Mouse (Mus musculus) CH12.LX (cell line): ENCODE measurements around the gene Gp6. TPM values are rescaled to one million over a fixed set of nuclear protein-coding genes. Genes with fewer than 3 reads are reported as not detected.
A peak's percentile ranks its signal among the peaks of the same experiment; 100 is the strongest.

Experiments
- DNase-seq: peaks from one replicate; pipeline ENCODE4 v3.0.0-alpha.2; 2013; ENCODE audit errors: extremely low read depth
- H3K27ac ChIP-seq: 2 replicates; pipeline ENCODE4 v1.5.1; 2012; ENCODE audit warnings: low read depth, mild to moderate bottlenecking, control low read depth, moderate library complexity; ENCODE audit not compliant: insufficient read depth
- H3K27me3 ChIP-seq: replicated peaks from 2 replicates; pipeline ENCODE3; 2012; ENCODE audit warnings: inconsistent platforms
- H3K36me3 ChIP-seq, 2 experiments: replicated peaks in 1 of 2; 2 replicates each; pipeline versions ENCODE3 to v1.6.1; 2012; ENCODE audit warnings: inconsistent platforms in 1 of 2, low read length in 1 of 2, mild to moderate bottlenecking in 1 of 2, mixed read lengths in 1 of 2, moderate library complexity in 1 of 2; ENCODE audit not compliant: control insufficient read depth in 1 of 2, insufficient read depth in 1 of 2
- H3K4me1 ChIP-seq, 2 experiments: 2 replicates each; pipeline ENCODE4 v1.6.1; 2012; ENCODE audit warnings: inconsistent platforms in 1 of 2, moderate library complexity in 1 of 2; ENCODE audit not compliant: insufficient read depth in 2 of 2, control insufficient read depth in 1 of 2
- H3K4me2 ChIP-seq: 2 replicates; pipeline ENCODE4 v1.6.1; 2012; ENCODE audit warnings: low read depth, mild to moderate bottlenecking, control low read depth; ENCODE audit not compliant: poor library complexity, insufficient read depth, severe bottlenecking
- H3K4me3 ChIP-seq, 3 experiments: fragments of 150-350 bp in 1 of 3; sonication (generic) in 1 of 3; replicated peaks in 1 of 3; 2 replicates each; pipeline versions ENCODE3 to v1.5.1; 2011 to 2012; ENCODE audit warnings: low read depth in 2 of 3, low read length in 2 of 3, mild to moderate bottlenecking in 2 of 3, moderate library complexity in 2 of 3, control low read depth in 1 of 3, improper control_type of control experiment in 1 of 3, inconsistent platforms in 1 of 3, mixed read lengths in 1 of 3; ENCODE audit not compliant: poor library complexity in 1 of 3
- H3K79me2 ChIP-seq: replicated peaks from 2 replicates; pipeline ENCODE4 v1.6.1; 2012; ENCODE audit warnings: mild to moderate bottlenecking, moderate library complexity; ENCODE audit not compliant: control insufficient read depth, poor library complexity, insufficient read depth, severe bottlenecking; ENCODE audit errors: extremely low read depth
- H3K9ac ChIP-seq: 2 replicates; pipeline ENCODE4 v1.6.1; 2012; ENCODE audit warnings: low read depth, mild to moderate bottlenecking, control low read depth, moderate library complexity; ENCODE audit not compliant: insufficient read depth
- H3K9me3 ChIP-seq: replicated peaks from 2 replicates; pipeline ENCODE3; 2012; ENCODE audit warnings: low read length, inconsistent platforms, mixed read lengths
- BHLHE40 ChIP-seq: IDR thresholded peaks from 2 replicates; pipeline ENCODE4 v1.6.1; 2011; ENCODE audit warnings: mild to moderate bottlenecking, low read depth, low read length, improper control_type of control experiment
- CTCF ChIP-seq, 2 experiments: IDR thresholded peaks in 1 of 2; conservative IDR thresholded peaks in 1 of 2; 2 replicates each; pipeline ENCODE4 v1.5.1; 2011 to 2012; ENCODE audit warnings: low read depth in 2 of 2, low read length in 2 of 2, improper control_type of control experiment in 1 of 2, inconsistent platforms in 1 of 2, mild to moderate bottlenecking in 1 of 2, moderate library complexity in 1 of 2
- ELF1 ChIP-seq: IDR thresholded peaks from 2 replicates; pipeline ENCODE4 v1.6.1; 2014; ENCODE audit warnings: low read depth, mild to moderate bottlenecking, inconsistent platforms, low read length, improper control_type of control experiment
- EP300 ChIP-seq: IDR thresholded peaks from 2 replicates; pipeline ENCODE4 v1.6.1; 2011; ENCODE audit warnings: low read length, improper control_type of control experiment
- GABPA ChIP-seq: IDR thresholded peaks from 2 replicates; pipeline ENCODE4 v1.6.1; 2012; ENCODE audit warnings: low read depth, low read length, improper control_type of control experiment, inconsistent platforms; ENCODE audit not compliant: insufficient replicate concordance
- HCFC1 ChIP-seq: IDR thresholded peaks from 2 replicates; pipeline ENCODE4 v1.6.1; 2012; ENCODE audit warnings: low read depth, mild to moderate bottlenecking, inconsistent platforms, low read length, improper control_type of control experiment
- JUN ChIP-seq: IDR thresholded peaks from 2 replicates; pipeline ENCODE4 v1.6.1; 2011; ENCODE audit warnings: low read depth, mild to moderate bottlenecking, low read length, improper control_type of control experiment, moderate library complexity; ENCODE audit not compliant: insufficient read depth
- JUND ChIP-seq: conservative IDR thresholded peaks from 2 replicates; pipeline ENCODE4 v1.6.1; 2011; ENCODE audit warnings: low read depth, low read length, improper control_type of control experiment
- KAT2A ChIP-seq: IDR thresholded peaks from 2 replicates; pipeline ENCODE4 v1.6.1; 2012; ENCODE audit warnings: low read length, improper control_type of control experiment, inconsistent platforms; ENCODE audit not compliant: insufficient replicate concordance
- MAFK ChIP-seq: IDR thresholded peaks from 2 replicates; pipeline ENCODE4 v1.6.1; 2011; ENCODE audit warnings: low read length, improper control_type of control experiment; ENCODE audit not compliant: insufficient replicate concordance
- MAX ChIP-seq: IDR thresholded peaks from 2 replicates; pipeline ENCODE4 v1.6.1; 2011; ENCODE audit warnings: low read length, improper control_type of control experiment
- MAZ ChIP-seq: IDR thresholded peaks from 2 replicates; pipeline ENCODE4 v1.6.1; 2012; ENCODE audit warnings: low read depth, mild to moderate bottlenecking, inconsistent platforms, low read length, improper control_type of control experiment, moderate library complexity
- MEF2A ChIP-seq: IDR thresholded peaks from 2 replicates; pipeline ENCODE4 v1.6.1; 2014; ENCODE audit warnings: low read depth, mild to moderate bottlenecking, inconsistent platforms, low read length, improper control_type of control experiment, borderline replicate concordance
- MXI1 ChIP-seq: IDR thresholded peaks from 2 replicates; pipeline ENCODE4 v1.6.1; 2011; ENCODE audit warnings: mild to moderate bottlenecking, low read depth, low read length, improper control_type of control experiment
- MYC ChIP-seq: IDR thresholded peaks from 2 replicates; pipeline ENCODE4 v1.6.1; 2011; ENCODE audit warnings: low read depth, mild to moderate bottlenecking, improper control_type of control experiment, low read length
- NELFE ChIP-seq: IDR thresholded peaks from 2 replicates; pipeline ENCODE4 v1.6.1; 2011; ENCODE audit warnings: low read depth, low read length, improper control_type of control experiment
- NRF1 ChIP-seq: IDR thresholded peaks from 2 replicates; pipeline ENCODE4 v1.6.1; 2014; ENCODE audit warnings: low read depth, mild to moderate bottlenecking, inconsistent platforms, low read length, improper control_type of control experiment, moderate library complexity
- PAX5 ChIP-seq: IDR thresholded peaks from 2 replicates; pipeline ENCODE4 v1.6.1; 2012; ENCODE audit warnings: low read length, inconsistent platforms, mixed read lengths
- POLR2A ChIP-seq: IDR thresholded peaks from 2 replicates; pipeline ENCODE4 v1.6.1; 2011; ENCODE audit warnings: low read depth, mild to moderate bottlenecking, improper control_type of control experiment, low read length
- POLR2AphosphoS2 ChIP-seq: IDR thresholded peaks from 2 replicates; pipeline ENCODE4 v1.6.1; 2011; ENCODE audit warnings: low read depth, low read length, improper control_type of control experiment
- RAD21 ChIP-seq: IDR thresholded peaks from 2 replicates; pipeline ENCODE4 v1.6.1; 2011; ENCODE audit warnings: low read depth, mild to moderate bottlenecking, low read length, improper control_type of control experiment, moderate library complexity
- SIN3A ChIP-seq: IDR thresholded peaks from 2 replicates; pipeline ENCODE4 v1.6.1; 2012; ENCODE audit warnings: low read length, improper control_type of control experiment, inconsistent platforms
- SMC3 ChIP-seq: IDR thresholded peaks from 2 replicates; pipeline ENCODE4 v1.6.1; 2011; ENCODE audit warnings: low read depth, low read length, improper control_type of control experiment
- TCF12 ChIP-seq: IDR thresholded peaks from 2 replicates; pipeline ENCODE4 v1.6.1; 2014; ENCODE audit warnings: low read depth, mild to moderate bottlenecking, inconsistent platforms, low read length, improper control_type of control experiment
- USF1 ChIP-seq: IDR thresholded peaks from 2 replicates; pipeline ENCODE4 v1.6.1; 2014; ENCODE audit warnings: low read depth, mild to moderate bottlenecking, inconsistent platforms, low read length, improper control_type of control experiment
- ZMIZ1 ChIP-seq: IDR thresholded peaks from 2 replicates; pipeline ENCODE4 v1.6.1; 2012; ENCODE audit warnings: low read depth, mild to moderate bottlenecking, inconsistent platforms, low read length, improper control_type of control experiment
- ZNF384 ChIP-seq: IDR thresholded peaks from 2 replicates; pipeline ENCODE4 v1.6.1; 2012; ENCODE audit warnings: low read depth, low read length, improper control_type of control experiment, inconsistent platforms
- dilution Hi-C: fragments of 300-500 bp; cut with MboI; formaldehyde crosslinking; loops from 2 replicates; pipeline ENCODE4 v1.14.3; 2020; ENCODE audit warnings: low sequenced_read_pairs; ENCODE audit not compliant: extremely low pct_unique_long_range_greater_than_20kb, extremely low pct_ligation_motif_present
- in situ Hi-C: fragments of 300-500 bp; cut with MboI; formaldehyde crosslinking; loops from 3 replicates; pipeline ENCODE4 v1.14.3; 2019; ENCODE audit warnings: low sequenced_read_pairs, low pct_ligation_motif_present, low pct_unique_long_range_greater_than_20kb, mixed read lengths
- polyA plus RNA-seq: library from polyadenylated mRNA; unstranded; fragments of >175 nt; gene quantifications from 2 replicates; pipeline ENCODE4 v1.2.1, GENCODE M21; 2012; ENCODE audit warnings: low read depth; ENCODE audit not compliant: insufficient read length
- total RNA-seq, 2 experiments: library from RNA; depleted of rRNA; stranded (reverse); fragments of 300-350 nt in 1 of 2; fragments of >200 nt in 1 of 2; gene quantifications; 2 replicates each; pipeline ENCODE4 v1.2.3; 2012 to 2014

Gp6 gene
- total and polyA plus RNA-seq, 3 experiments: 0.55 to 2.0 (median 0.60) TPM

GRCm38 (mm10) chr7:4445216-4445791 is 47.8 kb upstream of the Gp6 start, which contains the start of gene Rdh13:
Gene Rdh13, minus strand, starts transcription at chr7:4445649.
- DNase-seq: peak; percentile 92
- TF ChIP-seq MXI1: peak; percentile 97
- no peak for TF ChIP-seq JUND
- TF ChIP-seq TCF12: peak; percentile 61
- 0 out of 2 replicates have a peak, but pooled peaks have one; percentile 11 for TF ChIP-seq MEF2A
- TF ChIP-seq SIN3A: peak; percentile 84
- TF ChIP-seq ELF1: peak; percentile 91
- TF ChIP-seq NRF1: peak; percentile 79
- no peak for TF ChIP-seq CTCF (conservative IDR thresholded peaks at IDR 0.05 in 1 of 2, IDR thresholded peaks at IDR 0.05 in 1 of 2; ENCODE audit: low read depth in 2 of 2, low read length in 2 of 2)
- no peak for TF ChIP-seq POLR2AphosphoS2
- TF ChIP-seq HCFC1: peak; percentile 93
- TF ChIP-seq KAT2A: peak; percentile 86; the same call in 1 of the 2 replicates
- peak; percentile 9; the same call in 1 of the 2 replicates for TF ChIP-seq GABPA
- TF ChIP-seq MAX: peak; percentile 79
- TF ChIP-seq MYC: peak; percentile 57; the same call in 1 of the 2 replicates
- TF ChIP-seq BHLHE40: peak; percentile 29; the same call in 1 of the 2 replicates
- peak; percentile 66 for TF ChIP-seq NELFE
- TF ChIP-seq POLR2A: peak; percentile 73; the same call in 1 of the 2 replicates
- no peak for TF ChIP-seq JUN
- Histone ChIP-seq H3K9me3 (peaks cover 5% of the 10 kb centered on the region), H3K4me2 (peak within 1 kb of the TSS; percentile 77), H3K9ac (peak within 1 kb of the TSS; percentile 51), H3K79me2 (no peaks in the 10 kb centered on the region), H3K36me3 (peaks cover 32 to 43% of the 10 kb centered on the region in 2 experiments), H3K27me3 (no peaks in the 10 kb centered on the region), H3K4me3 (peak within 1 kb of the TSS; percentile 83 to 84 (median 83)), H3K27ac (no peak within 1 kb of the TSS), H3K4me1 (peaks cover 0 to 23% of the 10 kb centered on the region in 2 experiments; a peak in 3 of 4 replicates)
- in situ Hi-C loops: no loop called here
- dilution Hi-C loops: no loop called here

- Histone ChIP-seq H3K36me3 (peaks cover 42 to 82% of the 10 kb centered on the region in 2 experiments), H3K4me3 (no peak overlapping the region), H3K4me1 (peaks cover 0 to 17% of the 10 kb centered on the region in 2 experiments; a peak in 3 of 4 replicates), H3K9me3 (peaks cover 5% of the 10 kb centered on the region), H3K4me2 (no peak overlapping the region), H3K27me3 (no peaks in the 10 kb centered on the region), H3K79me2 (no peaks in the 10 kb centered on the region), H3K27ac (no peak overlapping the region), H3K9ac (no peak overlapping the region)
- TF ChIP-seq MAFK (no peak), POLR2A (no peak), ELF1 (no peak), BHLHE40 (no peak), MYC (no peak), ZNF384 (no peak), SMC3 (no peak), USF1 (no peak), RAD21 (no peak), TCF12 (no peak), SIN3A (no peak), NRF1 (no peak), KAT2A (no peak), EP300 (no peak), JUN (no peak), ZMIZ1 (no peak), NELFE (no peak), PAX5 (no peak), MAZ (no peak)
- no peak for DNase-seq
- dilution Hi-C loops (no loop called here), in situ Hi-C loops (no loop called here)
These were observed 43.0 kb upstream of the Gp6 start for GRCm38 (mm10) chr7:4440549-4440948.
